ENCODE assay signal across 10 mouse cellular contexts in genomic region chr2:32164503-32164902, GRCm38 (mm10). TPM values are rescaled to one million over a fixed set of nuclear protein-coding genes. Genes with fewer than 3 reads are reported as not detected.
DNase-seq lines count a peak whose midpoint lies in the region; ATAC-seq and TF ChIP-seq lines count a peak whose summit lies in the region.
"Had no signal": no experiment of that assay in that cellular context is flagged by ENCODE, and none has a peak within 500 bp of the region (broad histone marks: within the 10 kb centered on the region; RNA-seq: fewer than 3 reads in every experiment).

No protein-coding gene starts in this region.

- H3K4me1 ChIP-seq in spleen, adult 2 months (ENCODE audit: control insufficient read depth, insufficient read depth, insufficient read length): peaks cover 24% of the 10 kb centered on the region; the same call in 1 of the 2 replicates
- H3K4me1 ChIP-seq in liver, embryonic 13.5 days (replicated peaks): peaks cover 88% of the 10 kb centered on the region

- TF ChIP-seq CTCF in spleen, adult 2 months (IDR thresholded peaks at IDR 0.05; ENCODE audit: extremely low read depth, insufficient read depth, insufficient read length, insufficient replicate concordance): no peak

- WGBS in spleen, adult 2 months: 65% methylated on average over 12 of the region's 12 CpGs
- 29% methylated on average over 12 of the region's 12 CpGs for WGBS in liver, embryonic 13.5 days (ENCODE audit: insufficient replicate concordance)

- no peak overlapping the region for H3K4me3 ChIP-seq in spleen, adult 2 months (ENCODE audit: extremely low read depth, insufficient read depth, insufficient read length)
- 0 out of 2 replicates have a peak overlapping the region, but pooled peaks have one; percentile 4 for H3K4me3 ChIP-seq in liver, embryonic 13.5 days (replicated peaks)
- H3K4me3 ChIP-seq: heart, embryonic 10.5 days had no signal

- peak overlapping the region; percentile 16; the same call in 1 of the 2 replicates for H3K27ac ChIP-seq in spleen, adult 2 months (ENCODE audit: insufficient read depth, low read length)
- H3K27ac ChIP-seq in liver, embryonic 13.5 days: peak overlapping the region; percentile 82
- H3K27ac ChIP-seq: heart, embryonic 10.5 days; macrophage had no signal

- no peaks in the 10 kb centered on the region for H3K36me3 ChIP-seq in spleen, adult 2 months (ENCODE audit: control insufficient read depth, insufficient read depth, low read length)
- H3K36me3 ChIP-seq in liver, embryonic 13.5 days: peaks cover 12% of the 10 kb centered on the region; the same call in 1 of the 2 replicates

- H3K9ac ChIP-seq in liver, embryonic 13.5 days: peak overlapping the region; percentile 49

- peak; percentile 68 for ATAC-seq in liver, embryonic 13.5 days (ENCODE audit: low read depth)

- peak overlapping the region; percentile 58 for H3K4me2 ChIP-seq in liver, embryonic 13.5 days

- H3K9me3 ChIP-seq in liver, embryonic 13.5 days (replicated peaks): no peaks in the 10 kb centered on the region
- H3K9me3 ChIP-seq: heart, embryonic 10.5 days had no signal

- no peak for TF ChIP-seq POLR2A in spleen, adult 2 months (IDR thresholded peaks at IDR 0.05; ENCODE audit: low read depth, low read length)

- no peaks in the 10 kb centered on the region for H3K27me3 ChIP-seq in spleen, adult 2 months (ENCODE audit: control insufficient read depth, insufficient read depth, low read length)
- no peaks in the 10 kb centered on the region for H3K27me3 ChIP-seq in liver, embryonic 13.5 days

- peak; percentile 91 for DNase-seq in heart, adult 11 months
- DNase-seq in heart, postnatal 25 days (ENCODE audit: low spot score): no peak
- DNase-seq in spleen, adult 2 months (ENCODE audit: low read depth in 1 of 2, low spot score in 2 of 2): no peak
- no peak for DNase-seq in spleen, postnatal 36 days (ENCODE audit: low spot score in 2 of 2)
- peak; percentile 34 for DNase-seq in liver, embryonic 13.5 days
- DNase-seq in adrenal gland, postnatal 10 days: no peak
- DNase-seq in layer of hippocampus, adult 18-20 months (ENCODE audit: low spot score in 2 of 2): no peak
- no peak for DNase-seq in kidney, adult 8-10 months

- intact Hi-C loops in heart, postnatal 25 days (cut with DNase I): no loop called here

RNA-seq across cellular contexts. Expression of gene Prrc2b, which starts 13.6 kb away (rescaled TPM):
- 10 to 100 TPM; 79.0 to 89.8 TPM for total RNA-seq in heart, postnatal 25 days (2021)
- 35.1 and 46.5 TPM in 2 replicates for polyA plus RNA-seq in spleen, adult 2 months (2012; rRNA removed)
- polyA plus RNA-seq in liver, embryonic 13.5 days (2015; fragmentation: Nextera tagmentation; extraction: Ambion mirVana): 6.8 and 7.7 TPM in 2 replicates
- total RNA-seq in adrenal gland, postnatal 10 days (2021): 100 to 1,000 TPM in 1 of 2 experiments, 10 to 100 TPM in 1; 83.4 to 102 TPM
- 100 to 1,000 TPM; 293 to 298 TPM for total RNA-seq in layer of hippocampus, adult 18-20 months (2021)

Comparison
In these comparisons a context has a peak if more than half of its experiments do, and no peak if none do; other contexts are left out.
1. DNase-seq: peak in heart, adult 11 months (single experiment) and liver, embryonic 13.5 days (single experiment); none in heart, postnatal 25 days (single experiment), spleen, adult 2 months (0 of 2), spleen, postnatal 36 days (0 of 2), adrenal gland, postnatal 10 days (single experiment), layer of hippocampus, adult 18-20 months (0 of 2) and kidney, adult 8-10 months (0 of 2).